Mouse (Mus musculus): ENCODE data around the gene Phf24. TPM values are rescaled to one million over a fixed set of nuclear protein-coding genes. Genes with fewer than 3 reads are reported as not detected.
A peak's percentile ranks its signal among the peaks of the same experiment; 100 is the strongest.

The Phf24 gene
- total and polyA plus RNA-seq, 3 experiments: not detected

DNA sequence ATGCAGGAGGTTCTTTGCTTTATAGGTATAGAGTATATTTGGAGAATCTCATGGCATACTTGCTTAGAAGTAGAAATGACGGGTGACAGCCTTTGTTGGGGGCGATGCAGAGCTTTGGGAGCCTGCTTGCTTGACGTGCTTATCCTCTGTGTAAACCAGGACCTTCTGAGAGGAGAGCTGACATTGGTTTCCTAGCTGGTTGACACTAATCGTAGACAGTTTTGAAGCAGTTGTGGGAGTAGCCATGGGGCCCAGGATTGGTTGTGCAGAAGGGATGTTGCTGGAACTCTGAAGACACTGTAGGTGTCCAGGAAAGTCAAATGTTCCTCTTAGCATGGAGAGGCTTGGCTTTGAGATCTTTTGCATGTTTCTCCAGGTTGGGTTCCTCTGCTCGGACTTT lies 48.3 kb upstream of the Phf24 start:
- TF ChIP-seq SIN3A (IDR thresholded peaks at IDR 0.05; ENCODE audit: low read length) (no peak), USF1 (IDR thresholded peaks at IDR 0.05; ENCODE audit: low read depth, low read length) (no peak), RAD21 (IDR thresholded peaks at IDR 0.05; ENCODE audit: low read depth, low read length) (no peak), EP300 (IDR thresholded peaks at IDR 0.05; ENCODE audit: low read length) (no peak), MAFK (IDR thresholded peaks at IDR 0.05; ENCODE audit: insufficient replicate concordance, low read length) (no peak), ZC3H11A (IDR thresholded peaks at IDR 0.05; ENCODE audit: low read depth, low read length) (no peak), CTCF (conservative IDR thresholded peaks at IDR 0.05 in 1 of 2, IDR thresholded peaks at IDR 0.05 in 1 of 2; ENCODE audit: low read depth in 2 of 2, low read length in 2 of 2) (no peak), ETS1 (conservative IDR thresholded peaks at IDR 0.05; ENCODE audit: low read depth, low read length) (no peak), GABPA (IDR thresholded peaks at IDR 0.05; ENCODE audit: insufficient replicate concordance, low read depth, low read length) (no peak), ZNF384 (IDR thresholded peaks at IDR 0.05; ENCODE audit: low read depth, low read length) (no peak), TBP (conservative IDR thresholded peaks at IDR 0.05; ENCODE audit: low read depth, low read length) (no peak), MAX (IDR thresholded peaks at IDR 0.05; ENCODE audit: low read length) (no peak), ELF1 (IDR thresholded peaks at IDR 0.05; ENCODE audit: low read depth, low read length) (no peak), E2F4 (IDR thresholded peaks at IDR 0.05; ENCODE audit: insufficient replicate concordance, low read depth, low read length) (no peak), PAX5 (IDR thresholded peaks at IDR 0.05; ENCODE audit: low read length) (no peak), NRF1 (IDR thresholded peaks at IDR 0.05; ENCODE audit: low read depth, low read length) (no peak), TCF12 (IDR thresholded peaks at IDR 0.05; ENCODE audit: low read depth, low read length) (no peak)
- no peaks in the 10 kb centered on the region for H3K4me1 ChIP-seq (ENCODE audit: control insufficient read depth in 1 of 2, insufficient read depth in 2 of 2)
- in situ Hi-C loops (cut with MboI; ENCODE audit: low pct_ligation_motif_present, low pct_unique_long_range_greater_than_20kb, low sequenced_read_pairs) (no loop called here), dilution Hi-C loops (cut with MboI; ENCODE audit: extremely low pct_ligation_motif_present, extremely low pct_unique_long_range_greater_than_20kb, low sequenced_read_pairs) (no loop called here)
- H3K4me3 ChIP-seq (replicated peaks in 1 of 3; ENCODE audit: low read depth in 2 of 3, low read length in 2 of 3, poor library complexity in 1 of 3): no peak overlapping the region
- no peak for DNase-seq (ENCODE audit: extremely low read depth)
- no peaks in the 10 kb centered on the region for H3K36me3 ChIP-seq (replicated peaks in 1 of 2; ENCODE audit: control insufficient read depth in 1 of 2, insufficient read depth in 1 of 2, low read length in 1 of 2)
- peaks cover 24% of the 10 kb centered on the region for H3K27me3 ChIP-seq (replicated peaks)
- H3K4me2 ChIP-seq (ENCODE audit: insufficient read depth, low read depth, poor library complexity, severe bottlenecking): no peak overlapping the region
- H3K9ac ChIP-seq (ENCODE audit: insufficient read depth, low read depth): no peak overlapping the region
- no peaks in the 10 kb centered on the region for H3K9me3 ChIP-seq (replicated peaks; ENCODE audit: low read length)
- no peaks in the 10 kb centered on the region for H3K79me2 ChIP-seq (replicated peaks; ENCODE audit: control insufficient read depth, extremely low read depth, insufficient read depth, poor library complexity, severe bottlenecking)
- no peak overlapping the region for H3K27ac ChIP-seq (ENCODE audit: insufficient read depth, low read depth)

DNA sequence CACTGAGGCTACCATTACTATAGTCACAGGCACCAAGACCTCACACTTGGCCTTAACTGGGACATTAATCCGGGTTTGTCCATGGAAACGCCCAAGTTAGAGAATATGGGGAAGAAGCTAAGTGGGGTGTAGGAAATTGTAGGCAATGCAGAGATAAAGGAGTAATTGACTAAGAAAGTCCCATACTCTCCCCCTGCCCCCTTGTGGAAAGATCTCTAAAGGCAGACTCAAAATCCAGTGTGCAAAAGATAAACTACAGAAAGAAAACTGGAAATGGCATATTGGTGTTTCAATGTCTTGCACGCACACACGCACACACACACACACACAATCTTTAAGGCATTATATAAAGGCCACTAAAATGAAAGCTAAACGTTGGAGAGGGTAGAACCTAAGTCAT lies 45.7 kb upstream of the Phf24 start:
- Histone ChIP-seq H3K27me3 (replicated peaks) (peaks cover 31% of the 10 kb centered on the region), H3K4me3 (replicated peaks in 1 of 3; ENCODE audit: low read depth in 2 of 3, low read length in 2 of 3, poor library complexity in 1 of 3) (no peak overlapping the region), H3K27ac (ENCODE audit: insufficient read depth, low read depth) (no peak overlapping the region), H3K36me3 (replicated peaks in 1 of 2; ENCODE audit: control insufficient read depth in 1 of 2, insufficient read depth in 1 of 2, low read length in 1 of 2) (no peaks in the 10 kb centered on the region), H3K9me3 (replicated peaks; ENCODE audit: low read length) (no peaks in the 10 kb centered on the region), H3K9ac (ENCODE audit: insufficient read depth, low read depth) (no peak overlapping the region), H3K4me1 (ENCODE audit: control insufficient read depth in 1 of 2, insufficient read depth in 2 of 2) (no peaks in the 10 kb centered on the region), H3K4me2 (ENCODE audit: insufficient read depth, low read depth, poor library complexity, severe bottlenecking) (no peak overlapping the region), H3K79me2 (replicated peaks; ENCODE audit: control insufficient read depth, extremely low read depth, insufficient read depth, poor library complexity, severe bottlenecking) (no peaks in the 10 kb centered on the region)
- TF ChIP-seq JUN (IDR thresholded peaks at IDR 0.05; ENCODE audit: insufficient read depth, low read depth, low read length): no peak
- TF ChIP-seq ETS1 (conservative IDR thresholded peaks at IDR 0.05; ENCODE audit: low read depth, low read length): no peak
- no peak for TF ChIP-seq MXI1 (IDR thresholded peaks at IDR 0.05; ENCODE audit: low read depth, low read length)
- peak in 1 of 2 experiments; percentile 51; a peak in 2 of 4 replicates for TF ChIP-seq CTCF (conservative IDR thresholded peaks at IDR 0.05 in 1 of 2, IDR thresholded peaks at IDR 0.05 in 1 of 2; ENCODE audit: low read depth in 2 of 2, low read length in 2 of 2)
- no peak for TF ChIP-seq CHD2 (IDR thresholded peaks at IDR 0.05; ENCODE audit: low read length)
- TF ChIP-seq RAD21 (IDR thresholded peaks at IDR 0.05; ENCODE audit: low read depth, low read length): peak; percentile 26
- peak; percentile 54 for TF ChIP-seq SMC3 (IDR thresholded peaks at IDR 0.05; ENCODE audit: low read depth, low read length)
- no peak for TF ChIP-seq SIN3A (IDR thresholded peaks at IDR 0.05; ENCODE audit: low read length)
- no peak for TF ChIP-seq TBP (conservative IDR thresholded peaks at IDR 0.05; ENCODE audit: low read depth, low read length)
- no peak for TF ChIP-seq MYC (IDR thresholded peaks at IDR 0.05; ENCODE audit: low read depth, low read length)
- no peak for TF ChIP-seq NRF1 (IDR thresholded peaks at IDR 0.05; ENCODE audit: low read depth, low read length)
- TF ChIP-seq GABPA (IDR thresholded peaks at IDR 0.05; ENCODE audit: insufficient replicate concordance, low read depth, low read length): no peak
- TF ChIP-seq ELF1 (IDR thresholded peaks at IDR 0.05; ENCODE audit: low read depth, low read length): no peak
- dilution Hi-C loops (cut with MboI; ENCODE audit: extremely low pct_ligation_motif_present, extremely low pct_unique_long_range_greater_than_20kb, low sequenced_read_pairs) (no loop called here), in situ Hi-C loops (cut with MboI; ENCODE audit: low pct_ligation_motif_present, low pct_unique_long_range_greater_than_20kb, low sequenced_read_pairs) (loop anchor here (5.0 kb wide), 1 partner anchor 92 kb away; no protein-coding TSS in a partner anchor)
- DNase-seq (ENCODE audit: extremely low read depth): no peak

Measured in CH12.LX (cell line).